Mouse (Mus musculus): ENCODE measurements around the gene Zswim4. TPM values are rescaled to one million over a fixed set of nuclear protein-coding genes. Genes with fewer than 3 reads are reported as not detected.

Zswim4 gene
- 7.1 TPM for polyA plus RNA-seq (2017; shearing (Covaris generic))

DNA sequence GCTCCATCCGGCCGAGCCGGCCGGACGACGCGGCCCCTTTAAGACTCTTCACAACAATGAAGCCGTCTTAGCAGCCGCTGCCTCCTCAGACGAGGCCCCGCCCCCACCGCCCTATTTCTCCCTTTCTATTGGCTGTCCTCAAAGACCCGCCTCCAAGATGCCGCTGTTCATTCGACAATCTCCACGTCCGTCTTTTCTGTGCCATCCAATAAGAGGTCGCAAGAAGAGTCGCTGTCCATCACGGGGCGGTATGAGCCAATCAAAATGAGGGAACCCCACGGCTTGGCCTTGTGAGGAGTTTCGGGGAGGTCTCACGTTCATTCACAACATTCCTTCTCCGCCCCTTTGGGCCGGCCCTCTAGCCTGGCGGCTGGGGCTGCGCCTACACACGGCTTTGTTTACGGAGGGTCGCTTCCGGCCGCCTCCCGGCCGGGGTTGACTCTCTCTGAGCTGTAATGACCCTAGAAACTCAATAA lies at the start of gene Zswim4:
TSS of gene Zswim4 (minus strand) at position 58 of the 476 bp plus-strand sequence.

DNA sequence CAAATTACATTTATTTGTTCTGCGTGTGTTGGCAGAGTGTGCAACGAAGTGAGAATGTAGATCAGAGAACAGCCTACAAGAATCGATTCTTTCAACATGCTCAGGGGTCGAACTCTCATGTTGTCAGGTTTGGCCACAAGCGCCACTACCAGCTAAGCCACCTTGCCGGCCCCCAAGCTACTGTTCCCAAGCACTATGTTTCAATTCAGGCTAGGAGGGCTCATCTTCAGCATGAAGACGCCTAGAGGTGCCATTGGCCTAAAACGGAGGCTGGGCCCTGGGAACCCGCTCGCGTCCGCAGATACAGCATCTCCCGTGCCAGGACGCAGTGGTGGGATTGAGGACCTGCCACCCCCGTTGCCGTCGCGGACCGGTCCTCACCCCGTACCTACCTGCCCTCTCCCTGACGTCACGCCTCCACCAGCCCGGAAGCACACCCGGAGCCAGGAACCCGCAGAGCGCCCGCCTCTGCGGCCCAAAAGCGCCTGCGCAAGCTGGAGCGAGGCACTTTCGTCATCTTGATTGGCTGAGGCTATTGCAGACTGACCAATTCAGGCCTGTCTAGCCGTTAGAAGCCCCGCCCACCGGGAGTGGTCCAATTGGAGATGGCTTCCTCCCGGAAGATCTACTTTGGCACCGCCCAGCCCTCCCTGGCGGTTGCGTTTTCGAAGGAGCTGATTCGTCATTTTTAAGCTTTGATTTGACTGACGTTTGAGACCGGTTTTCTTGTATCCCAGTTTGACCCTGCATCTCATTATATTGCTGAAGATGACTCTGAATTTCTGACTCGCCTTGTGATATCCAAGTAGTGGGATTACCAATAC lies 33.3 kb upstream of the Zswim4 start, which contains the start of gene Ccdc130:
TSS of gene Ccdc130 (minus strand) at position 431 of the 824 bp plus-strand sequence.

DNA sequence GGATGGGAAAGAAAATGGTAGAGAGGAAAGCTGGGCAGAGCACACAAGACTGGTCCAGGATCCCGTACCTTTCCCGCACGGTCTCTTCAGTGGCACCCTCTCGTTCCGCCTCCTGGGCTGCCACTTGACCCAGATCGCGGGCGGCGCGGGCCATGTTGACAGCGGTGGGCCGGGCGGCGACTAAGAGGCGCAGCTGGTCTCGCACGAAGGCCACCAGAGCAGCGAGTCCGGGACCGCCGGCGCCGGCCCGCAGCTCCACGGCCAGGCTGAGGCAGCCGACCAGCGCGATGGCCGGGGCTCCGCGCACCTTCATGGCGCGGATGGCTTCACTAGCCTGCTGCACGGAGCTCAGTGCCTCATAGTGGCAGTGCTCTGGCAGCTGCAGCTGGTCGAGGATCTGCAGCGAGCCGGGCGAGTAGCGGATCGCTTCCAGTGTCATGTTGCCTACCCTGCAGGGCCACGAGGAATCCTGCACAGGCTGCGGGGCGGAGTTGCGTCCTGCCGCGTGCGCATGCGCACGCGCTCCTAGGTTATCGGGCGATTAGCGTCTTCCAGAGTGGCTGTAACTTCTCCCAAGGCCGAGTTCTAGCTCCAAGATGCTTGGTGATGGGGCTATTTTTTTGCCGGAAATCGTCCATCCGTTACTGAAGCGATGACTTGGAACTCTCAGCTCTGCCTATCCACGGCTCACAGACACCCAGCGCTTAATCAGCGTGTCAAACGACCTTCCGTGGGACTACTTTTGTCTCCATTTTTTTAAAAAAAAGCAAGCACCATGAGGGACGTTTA lies 20.2 kb upstream of the Zswim4 start, which contains the start of gene Mri1:
TSS of gene Mri1 (minus strand) at position 505 of the 789 bp plus-strand sequence.

DNA sequence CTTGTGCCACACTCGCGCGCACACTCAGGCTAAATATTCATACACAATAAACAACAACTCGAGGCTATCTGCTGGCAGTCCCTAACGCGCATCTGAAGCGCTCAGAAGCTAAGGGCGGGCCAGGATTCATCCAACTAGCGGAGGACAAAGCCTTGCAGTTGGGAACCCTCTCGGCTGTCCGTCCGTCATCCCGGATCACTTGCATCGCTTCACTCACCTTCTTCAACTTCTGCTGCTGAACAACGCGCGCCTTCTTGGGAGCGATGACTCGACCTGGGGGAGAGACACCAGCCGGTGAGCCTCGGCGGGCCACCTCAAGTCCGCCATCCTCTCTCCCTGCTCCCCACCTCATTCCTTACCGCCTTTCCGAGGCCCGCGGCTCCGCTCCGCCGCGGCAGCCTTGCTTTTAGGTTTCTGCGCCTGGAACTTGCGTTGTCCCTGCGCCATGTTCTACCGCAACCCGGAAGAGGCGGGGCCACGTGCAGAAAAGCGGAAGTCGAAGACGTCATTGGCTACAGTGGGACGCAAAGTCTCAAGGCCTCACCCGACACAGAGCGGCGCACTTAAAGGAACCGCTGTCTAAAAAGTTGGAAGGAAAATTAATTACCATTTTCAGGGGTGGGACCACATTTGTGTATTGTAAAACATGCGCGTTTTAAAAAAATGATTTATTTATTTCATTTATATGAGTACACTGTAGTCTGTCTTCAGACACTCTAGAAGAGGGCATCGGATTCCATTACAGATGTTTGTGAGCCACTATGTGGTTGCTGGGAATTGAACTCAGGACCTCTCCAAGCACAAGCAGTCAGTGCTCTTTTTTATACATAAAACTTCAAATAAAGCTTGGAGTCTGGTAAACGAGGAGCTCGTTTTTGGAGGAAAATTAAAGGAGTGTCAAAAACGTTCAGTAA lies 12.7 kb upstream of the Zswim4 start, which contains the start of gene D8Ertd738e:
TSS of gene D8Ertd738e (minus strand) at position 463 of the 914 bp plus-strand sequence.

DNA sequence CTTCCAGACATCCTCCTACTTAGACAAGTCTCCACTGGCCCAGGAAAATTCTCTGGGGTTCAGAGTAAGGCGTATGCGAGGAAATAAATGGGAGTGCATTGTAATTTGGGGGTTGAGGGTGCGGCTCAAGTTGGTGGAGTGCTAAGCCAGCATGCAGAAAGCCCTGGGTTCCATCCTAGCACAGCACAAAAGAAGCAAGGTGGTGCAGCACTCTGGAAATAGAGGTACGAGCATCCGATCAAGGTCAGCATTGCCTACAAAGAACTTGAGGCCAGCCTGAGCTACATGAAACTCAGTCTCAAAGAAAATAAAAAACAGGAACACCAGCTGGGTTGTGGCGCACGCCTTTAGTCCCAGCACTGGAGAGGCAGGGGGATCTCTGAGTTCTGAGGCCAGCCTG lies 51.7 kb downstream of the Zswim4 start, which contains the start of gene Nanos3:
TSS of gene Nanos3 (minus strand) at position 101 of the 400 bp plus-strand sequence.

Other genes with a start within 250 kb of the Zswim4 start
- gene Samd1, start 239.4 kb downstream of the Zswim4 start, polyA plus RNA-seq (2017; shearing (Covaris generic)): 1.5 TPM
- 1.2 TPM for gene 1700067K01Rik, start 235.6 kb downstream of the Zswim4 start, polyA plus RNA-seq (2017; shearing (Covaris generic))
- 1.0 TPM for gene 2210011C24Rik, start 224.9 kb downstream of the Zswim4 start, polyA plus RNA-seq (2017; shearing (Covaris generic))
- gene Palm3, start 215.6 kb downstream of the Zswim4 start, polyA plus RNA-seq (2017; shearing (Covaris generic)): 4.5 TPM
- 435 TPM for gene Il27ra, start 194.5 kb downstream of the Zswim4 start, polyA plus RNA-seq (2017; shearing (Covaris generic))
- gene Rln3, start 192.1 kb downstream of the Zswim4 start, polyA plus RNA-seq (2017; shearing (Covaris generic)): 136 TPM
- 0.98 TPM for gene Gm10643, start 171.9 kb downstream of the Zswim4 start, polyA plus RNA-seq (2017; shearing (Covaris generic))
- 45.8 TPM for gene Rfx1, start 170.2 kb downstream of the Zswim4 start, polyA plus RNA-seq (2017; shearing (Covaris generic))
- 28.9 TPM for gene Dcaf15, start 132.3 kb downstream of the Zswim4 start, polyA plus RNA-seq (2017; shearing (Covaris generic))
- gene Podnl1, start 111.1 kb downstream of the Zswim4 start, polyA plus RNA-seq (2017; shearing (Covaris generic)): 24.7 TPM
- 63.0 TPM for gene Cc2d1a, start 89.1 kb downstream of the Zswim4 start, polyA plus RNA-seq (2017; shearing (Covaris generic))
- gene 4930432K21Rik, start 89.0 kb downstream of the Zswim4 start, polyA plus RNA-seq (2017; shearing (Covaris generic)): 2.4 TPM
- not detected for gene Nanos3, start 51.8 kb downstream of the Zswim4 start, polyA plus RNA-seq (2017; shearing (Covaris generic))
- gene D8Ertd738e, start 12.7 kb upstream of the Zswim4 start, polyA plus RNA-seq (2017; shearing (Covaris generic)): 255 TPM
- gene Mri1, start 20.3 kb upstream of the Zswim4 start, polyA plus RNA-seq (2017; shearing (Covaris generic)): 30.3 TPM
- gene Ccdc130, start 33.3 kb upstream of the Zswim4 start, polyA plus RNA-seq (2017; shearing (Covaris generic)): 43.7 TPM
- gene Cacna1a, start 151.4 kb upstream of the Zswim4 start, polyA plus RNA-seq (2017; shearing (Covaris generic)): 8.8 TPM